Mouse (Mus musculus) bone marrow macrophage, adult 2 months (primary cell): ENCODE measurements around the gene Cib4.

Experiments used
- CTCF ChIP-seq: IDR thresholded peaks from 2 replicates; pipeline ENCODE4 v1.5.1; 2012; ENCODE audit warnings: low read depth, mild to moderate bottlenecking, low read length, moderate library complexity
- POLR2A ChIP-seq: IDR thresholded peaks from 2 replicates; pipeline ENCODE4 v1.6.1; 2012; ENCODE audit warnings: mild to moderate bottlenecking, low read depth, low read length, borderline replicate concordance

DNA sequence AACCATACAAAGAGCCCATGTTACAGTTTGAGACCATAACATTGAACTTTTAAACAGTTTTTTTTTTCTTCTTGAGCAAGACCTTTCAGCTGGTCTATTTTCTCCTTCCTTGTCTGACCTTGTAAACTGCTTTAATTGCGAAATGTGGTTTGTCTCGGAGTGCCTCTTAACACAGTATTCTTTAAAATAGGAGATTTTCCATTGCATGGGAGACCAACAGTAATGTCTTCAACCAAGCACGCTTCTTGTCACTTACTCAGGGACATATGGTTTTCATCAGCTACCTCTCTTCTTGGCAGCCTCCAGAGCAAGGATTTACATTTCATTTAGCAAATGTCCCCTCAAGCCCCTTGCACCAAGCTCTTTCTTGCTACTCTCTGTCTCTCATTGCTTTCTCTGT is 10.6 kb upstream of the Cib4 start:
- no peak for TF ChIP-seq CTCF
- no peak for TF ChIP-seq POLR2A
